Mouse (Mus musculus): ENCODE results near the gene Fam168a.

DNA sequence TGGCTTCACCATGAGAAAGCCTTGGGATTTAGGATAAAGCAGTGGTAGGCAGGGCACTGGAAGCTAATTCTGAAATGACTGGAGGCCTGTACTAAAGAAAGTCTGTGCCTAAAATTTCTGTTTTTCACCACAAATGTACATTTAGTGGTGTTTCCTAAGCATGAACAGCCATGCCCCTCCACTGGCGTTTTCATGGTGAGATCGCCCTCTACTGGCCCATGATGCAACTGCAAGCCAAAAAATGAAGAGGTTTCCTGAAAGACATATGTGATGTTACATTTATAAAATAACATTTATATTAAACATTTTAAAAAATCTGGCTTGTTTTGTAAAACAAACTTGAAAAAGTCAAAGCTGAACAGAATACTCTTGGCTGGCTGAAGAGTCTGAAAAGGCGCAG lies 180.1 kb downstream of the Fam168a start:
- TF ChIP-seq CTCF (IDR thresholded peaks at IDR 0.05; ENCODE audit: borderline replicate concordance, insufficient read depth, low read depth, low read length) (peak; percentile 75), POLR2A (IDR thresholded peaks at IDR 0.05; ENCODE audit: borderline replicate concordance, insufficient read depth, low read length) (no peak)

All from cerebellum, adult 2 months (tissue).